Mouse (Mus musculus) cerebellum, adult 18-20 months (tissue): ENCODE results near the gene Esp23.
"Not testable (repeated sequence)": the region's sequence is repeated elsewhere in the genome, so short reads cannot be mapped to it uniquely, and the experiment has no call there.

Experiments
- DNase-seq, 2 experiments: peaks; one replicate each; pipeline ENCODE4 v3.0.0; 2021

The Esp23 gene

DNA sequence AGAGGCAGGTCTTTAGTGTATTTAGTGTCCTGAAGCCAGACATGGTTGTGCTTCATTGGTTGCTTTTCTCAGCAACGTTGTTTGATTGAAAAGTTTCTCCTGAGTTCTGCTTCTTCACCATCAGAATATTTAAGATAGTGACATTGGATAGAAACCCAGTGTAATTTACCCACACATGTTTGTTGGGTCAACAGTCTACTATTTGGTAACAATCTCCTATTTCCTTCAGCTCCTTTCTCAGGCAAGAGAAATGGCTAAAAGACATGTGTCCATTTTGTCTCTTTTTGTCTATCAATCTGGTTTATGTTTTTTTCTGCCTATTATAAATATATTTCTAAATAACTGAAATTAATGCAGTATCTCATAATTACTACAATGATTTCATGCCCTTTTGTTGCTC, at the start of gene Esp23:
Gene Esp23, minus strand, starts transcription at position 101 of the 400 bp plus-strand sequence.
- DNase-seq: no peak

DNA sequence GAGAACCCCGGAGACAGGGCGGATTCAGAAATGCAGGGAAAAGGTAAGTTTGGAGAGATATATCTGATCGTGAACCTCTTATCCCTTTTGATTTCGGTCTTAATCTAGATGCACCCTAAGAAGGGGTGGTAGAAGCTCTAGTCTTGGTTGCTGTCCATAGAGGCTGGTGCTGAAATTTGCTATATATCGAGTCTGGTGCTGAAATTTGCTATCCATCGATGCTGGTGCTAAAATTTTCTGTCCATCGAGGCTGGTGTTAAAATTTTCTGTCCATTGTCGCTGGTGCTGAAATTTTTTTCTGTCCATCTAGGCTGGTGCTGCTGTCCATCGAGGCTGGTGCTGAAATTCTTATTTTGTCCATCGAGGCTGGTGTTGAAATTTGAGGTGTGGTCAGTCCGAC, 30.3 kb upstream of the Esp23 start:
- not testable (repeated sequence) for DNase-seq

DNA sequence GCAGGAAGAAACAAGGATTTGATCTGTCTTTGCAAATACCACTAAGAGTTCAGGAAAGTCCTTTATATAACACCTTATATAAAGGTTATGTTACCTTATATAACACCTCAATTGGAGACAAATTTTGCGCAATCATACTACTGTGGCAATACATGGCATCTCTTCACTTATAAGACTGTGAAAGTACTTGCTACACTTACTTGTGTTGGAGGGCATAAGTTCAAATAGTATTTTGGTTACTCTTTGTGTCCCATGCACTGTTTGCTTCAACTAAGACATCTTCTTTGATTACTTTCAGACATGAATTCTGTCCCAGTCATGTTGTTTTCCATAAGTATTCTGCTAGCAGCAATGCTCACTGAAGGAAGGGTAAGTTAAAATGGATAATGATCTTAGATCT, 18.2 kb upstream of the Esp23 start, which contains the start of gene Esp22:
Gene Esp22, plus strand, starts transcription at position 301 of the 400 bp plus-strand sequence.
- DNase-seq: no peak

DNA sequence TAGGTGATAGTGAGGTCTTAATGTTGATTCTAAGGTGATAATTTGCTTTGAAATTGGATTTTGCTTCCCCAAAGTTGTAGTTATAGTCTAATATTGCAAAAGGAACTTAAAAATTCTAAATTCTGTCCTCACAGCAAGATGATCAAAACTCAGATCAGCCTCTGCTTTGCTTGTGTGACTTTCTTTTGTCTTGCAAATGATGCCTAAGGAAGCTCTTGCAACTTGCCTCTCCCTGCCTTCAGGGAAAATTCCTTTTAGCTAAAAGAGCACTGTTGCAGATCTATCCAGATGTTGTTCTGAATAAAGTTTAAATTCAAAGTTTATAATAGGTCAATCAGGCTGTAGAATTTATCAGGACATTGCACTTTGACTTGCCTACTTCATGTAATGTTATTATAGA, 13.2 kb downstream of the Esp23 start:
- no peak for DNase-seq

DNA sequence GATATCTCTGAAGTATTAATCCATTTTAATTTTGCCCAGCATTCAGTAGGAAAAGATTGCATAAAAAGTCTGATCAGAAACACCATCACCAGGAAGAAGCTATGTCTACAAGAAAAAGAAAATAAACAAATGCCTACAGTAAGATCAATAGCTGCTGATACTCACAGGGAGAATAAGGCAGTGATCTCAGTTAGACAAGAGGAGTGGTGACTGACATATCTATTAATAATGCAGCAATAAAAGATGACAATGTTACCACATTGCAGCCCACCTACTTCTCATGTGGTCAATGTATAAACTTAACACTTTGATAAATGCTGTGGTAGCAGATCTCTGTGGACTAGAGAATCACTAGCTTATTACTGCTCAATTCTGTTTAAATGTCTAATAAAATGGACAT, 33.6 kb downstream of the Esp23 start, which contains the start of gene Gm21903:
Gene Gm21903, minus strand, starts transcription at position 101 of the 400 bp plus-strand sequence.
- DNase-seq: no peak

DNA sequence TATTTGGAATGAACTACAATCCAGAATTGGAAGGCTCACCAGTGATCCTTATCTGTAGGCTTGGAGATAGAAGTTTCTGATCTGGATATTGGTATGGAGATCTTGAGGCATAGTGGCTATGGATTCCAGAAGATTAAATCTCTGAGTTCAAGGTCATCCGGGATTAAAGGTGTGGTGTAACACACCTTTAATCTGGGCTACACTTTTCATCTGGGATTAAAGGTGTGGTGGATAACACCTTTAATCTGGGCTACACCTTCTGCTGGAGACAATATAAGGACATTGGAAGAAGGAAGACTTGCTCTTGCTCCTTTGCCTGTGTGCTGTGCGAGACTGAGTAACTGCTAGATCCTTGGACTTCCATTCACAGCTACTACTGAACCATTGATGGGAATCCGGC, 40.4 kb downstream of the Esp23 start, which contains the start of gene Esp24:
Gene Esp24, plus strand, starts transcription at position 301 of the 400 bp plus-strand sequence.
- not testable (repeated sequence) for DNase-seq
